Mouse (Mus musculus) midbrain, embryonic 16.5 days (tissue): ENCODE data around the gene Grap. TPM values are rescaled to one million over a fixed set of nuclear protein-coding genes. Genes with fewer than 3 reads are reported as not detected.
A peak's percentile ranks its signal among the peaks of the same experiment; 100 is the strongest.

Experiments
- ATAC-seq: fragments of 200-750 bp; cut with Nextera tagmentation; 2 replicates; pipeline ENCODE4 v1.8.0; 2017; ENCODE audit warnings: moderate TSS enrichment
- H3K27ac ChIP-seq: fragments of 300-500 bp; sonication (generic); 2 replicates; pipeline ENCODE4 v1.5.1; 2014; ENCODE audit warnings: mild to moderate bottlenecking, low read length, mixed read lengths
- H3K27me3 ChIP-seq: fragments of 300-500 bp; sonication (generic); 2 replicates; pipeline ENCODE4 v1.6.1; 2014; ENCODE audit warnings: low read depth, low read length, mixed read lengths; ENCODE audit not compliant: control insufficient read depth, insufficient read depth
- H3K36me3 ChIP-seq: fragments of 300-500 bp; sonication (generic); 2 replicates; pipeline ENCODE4 v1.6.1; 2014; ENCODE audit warnings: mild to moderate bottlenecking, low read length, moderate library complexity, mixed read lengths; ENCODE audit not compliant: control insufficient read depth, insufficient read depth
- H3K4me1 ChIP-seq: fragments of 300-500 bp; sonication (generic); 2 replicates; pipeline ENCODE4 v1.6.1; 2014; ENCODE audit warnings: mild to moderate bottlenecking, low read length, mixed read lengths; ENCODE audit not compliant: control insufficient read depth, insufficient read depth
- H3K4me2 ChIP-seq: fragments of 300-500 bp; sonication (generic); 2 replicates; pipeline ENCODE4 v1.6.1; 2014; ENCODE audit warnings: mild to moderate bottlenecking, low read length, mixed read lengths
- H3K4me3 ChIP-seq: fragments of 300-500 bp; sonication (generic); 2 replicates; pipeline ENCODE4 v1.5.1; 2014; ENCODE audit warnings: low read depth, mild to moderate bottlenecking, low read length, moderate library complexity, mixed read lengths
- H3K9ac ChIP-seq: fragments of 300-500 bp; sonication (generic); 2 replicates; pipeline ENCODE4 v1.6.1; 2014; ENCODE audit warnings: low read depth, low read length, mixed read lengths
- H3K9me3 ChIP-seq: fragments of 300-500 bp; sonication (generic); replicated peaks from 2 replicates; pipeline ENCODE4 v1.6.1; 2014; ENCODE audit warnings: mild to moderate bottlenecking, low read length, mixed read lengths; ENCODE audit not compliant: control insufficient read depth, poor library complexity, severe bottlenecking
- WGBS: fragments of 180-500 bp; shearing (Covaris S2); extraction: QIAGEN DNeasy Blood & Tissue Kit; methylation state at CpG from one replicate; pipeline ENCODE4 v1.1.7; 2014; 5-methylcytosine and 5-hydroxymethylcytosine counted together
- polyA plus RNA-seq: library from polyadenylated mRNA; unstranded; fragments of >200 nt; fragmentation: Nextera tagmentation; extraction: Ambion mirVana; gene quantifications from 2 replicates; pipeline ENCODE4 v1.2.1, GENCODE M21; 2015

Grap gene
- polyA plus RNA-seq, 1 experiment from 2014 or later, result 10.7 TPM

DNA sequence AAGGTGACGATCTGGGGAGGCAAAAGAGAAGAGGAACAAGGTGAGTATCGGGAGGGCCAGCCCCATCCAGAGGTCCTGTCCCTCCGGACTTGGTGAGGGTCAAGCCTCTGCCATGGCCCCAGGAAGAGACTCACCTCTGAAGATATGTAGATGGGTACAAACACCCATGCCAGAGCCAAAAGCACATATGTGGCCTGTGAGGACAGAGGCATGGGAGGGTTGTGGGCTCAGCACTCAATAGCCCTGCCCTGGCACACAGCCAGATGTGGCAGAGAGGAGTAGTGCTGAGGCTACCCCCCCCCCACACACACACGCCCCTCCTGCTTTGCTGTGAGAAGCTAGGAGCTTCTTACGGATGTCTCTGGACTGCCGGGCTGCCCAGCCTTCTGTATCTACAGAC lies 62.1 kb downstream of the Grap start:
- peak; percentile 56; the same call in 1 of the 2 replicates for ATAC-seq
- Histone ChIP-seq H3K36me3 (no peaks in the 10 kb centered on the region), H3K27ac (no peak overlapping the region), H3K27me3 (no peaks in the 10 kb centered on the region), H3K4me2 (no peak overlapping the region), H3K9me3 (no peaks in the 10 kb centered on the region), H3K4me3 (no peak overlapping the region), H3K9ac (no peak overlapping the region), H3K4me1 (no peaks in the 10 kb centered on the region)
- 71% methylated on average over 6 of the region's 6 CpGs for WGBS

DNA sequence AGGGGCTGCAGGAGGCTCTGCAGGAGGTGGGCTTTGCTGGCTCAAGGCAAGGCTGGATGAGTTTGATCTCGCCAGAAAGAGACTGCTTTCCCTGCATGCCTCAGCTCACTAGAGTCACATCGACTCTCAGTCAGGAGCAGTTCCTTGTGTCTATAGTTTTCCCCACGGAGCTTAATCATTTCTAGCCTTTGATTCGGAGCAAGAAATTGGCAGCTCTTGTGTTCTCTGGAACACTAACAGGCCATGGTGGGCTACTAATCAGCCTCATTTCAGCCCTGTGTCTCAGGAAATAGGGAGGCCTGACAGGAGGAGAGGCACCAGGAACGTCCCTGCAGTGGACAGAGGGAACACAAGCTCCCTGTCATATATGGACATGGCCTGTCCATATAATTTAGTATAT lies 64.9 kb downstream of the Grap start:
- Histone ChIP-seq H3K27me3 (no peaks in the 10 kb centered on the region), H3K36me3 (no peaks in the 10 kb centered on the region), H3K4me2 (no peak overlapping the region), H3K27ac (no peak overlapping the region), H3K4me1 (no peaks in the 10 kb centered on the region), H3K4me3 (no peak overlapping the region), H3K9ac (no peak overlapping the region), H3K9me3 (no peaks in the 10 kb centered on the region)
- WGBS, result 59% methylated on average over 5 of the region's 5 CpGs
- no peak for ATAC-seq

DNA sequence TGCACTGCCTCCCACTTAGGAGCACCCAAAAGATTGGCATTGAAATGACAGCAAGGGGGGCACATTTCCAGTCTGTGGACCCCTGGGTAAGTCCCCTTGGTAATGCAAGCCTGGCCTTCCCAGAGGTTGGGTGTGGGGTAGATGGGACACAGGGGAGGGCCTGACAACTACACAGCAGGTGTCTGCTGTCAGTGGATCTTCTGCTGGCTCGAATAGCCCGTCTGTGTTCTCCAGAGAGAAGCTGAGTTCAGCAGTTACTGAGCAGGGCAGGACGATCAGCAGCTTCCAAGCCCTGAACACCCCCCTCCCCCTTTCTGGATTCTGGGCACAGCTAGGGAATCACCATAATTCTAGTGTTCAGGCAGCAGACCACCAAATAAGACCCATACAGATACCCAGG lies 66.3 kb downstream of the Grap start:
- H3K27me3 ChIP-seq, result no peaks in the 10 kb centered on the region
- H3K9ac ChIP-seq, result no peak overlapping the region
- no peak overlapping the region for H3K4me2 ChIP-seq
- WGBS, result 58% methylated on average over 3 of the region's 3 CpGs
- no peak for ATAC-seq
- no peaks in the 10 kb centered on the region for H3K4me1 ChIP-seq
- no peaks in the 10 kb centered on the region for H3K9me3 ChIP-seq
- no peak overlapping the region for H3K4me3 ChIP-seq
- no peak overlapping the region for H3K27ac ChIP-seq
- H3K36me3 ChIP-seq, result no peaks in the 10 kb centered on the region

DNA sequence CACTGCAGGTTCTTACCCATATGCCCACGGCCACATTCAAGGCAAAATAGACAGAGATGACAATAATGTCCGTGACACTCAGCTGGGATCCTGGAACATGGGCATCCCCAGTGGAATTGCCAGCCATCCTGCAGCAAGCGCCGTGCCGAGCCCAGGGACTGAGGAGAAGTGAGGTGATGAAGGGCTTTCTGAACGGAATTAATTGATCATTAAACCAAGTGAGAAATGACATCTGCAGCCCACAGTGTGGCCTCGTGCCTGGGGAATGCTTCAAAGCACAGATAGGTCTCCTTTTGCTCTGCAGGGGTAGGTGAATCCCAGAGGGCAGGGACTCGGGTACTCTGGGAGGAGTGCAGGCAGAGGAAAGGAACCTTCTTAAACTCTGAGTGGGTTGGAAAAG lies 66.8 kb downstream of the Grap start:
- H3K4me3 ChIP-seq, result no peak overlapping the region
- H3K9ac ChIP-seq, result no peak overlapping the region
- no peak overlapping the region for H3K27ac ChIP-seq
- no peaks in the 10 kb centered on the region for H3K27me3 ChIP-seq
- WGBS, result 60% methylated on average over 8 of the region's 8 CpGs
- H3K4me2 ChIP-seq, result no peak overlapping the region
- no peak for ATAC-seq
- no peaks in the 10 kb centered on the region for H3K36me3 ChIP-seq
- H3K9me3 ChIP-seq, result no peaks in the 10 kb centered on the region
- no peaks in the 10 kb centered on the region for H3K4me1 ChIP-seq

DNA sequence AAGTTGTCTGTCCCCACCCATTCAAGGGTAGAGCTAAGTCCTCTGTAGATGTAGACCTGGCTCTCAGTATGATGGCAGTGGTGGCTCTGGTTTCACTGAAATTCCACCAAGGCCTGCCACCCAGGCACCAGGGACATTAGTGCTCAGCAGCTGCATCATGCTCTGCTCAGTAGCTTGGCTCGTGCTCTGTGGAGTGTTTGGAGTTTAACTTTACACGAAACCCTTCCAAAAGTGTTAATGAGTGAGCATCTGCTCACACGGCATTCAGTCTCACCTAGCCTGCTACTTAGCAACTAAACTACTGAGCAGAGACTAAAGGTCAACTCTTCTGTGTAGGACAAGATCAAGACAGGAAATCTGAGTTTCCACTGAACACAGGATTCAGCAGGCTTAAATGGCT lies 67.6 kb downstream of the Grap start, which contains the start of gene Slc5a10:
Slc5a10 (minus strand) TSS at position 191 of the 400 bp plus-strand sequence.
- Histone ChIP-seq H3K9ac (no peak within 1 kb of the TSS), H3K36me3 (no peaks in the 10 kb centered on the region), H3K4me3 (no peak within 1 kb of the TSS), H3K4me2 (no peak within 1 kb of the TSS), H3K4me1 (no peaks in the 10 kb centered on the region), H3K9me3 (no peaks in the 10 kb centered on the region), H3K27ac (no peak within 1 kb of the TSS), H3K27me3 (no peaks in the 10 kb centered on the region)
- no peak for ATAC-seq
- 78% methylated on average over 3 of the region's 3 CpGs for WGBS

DNA sequence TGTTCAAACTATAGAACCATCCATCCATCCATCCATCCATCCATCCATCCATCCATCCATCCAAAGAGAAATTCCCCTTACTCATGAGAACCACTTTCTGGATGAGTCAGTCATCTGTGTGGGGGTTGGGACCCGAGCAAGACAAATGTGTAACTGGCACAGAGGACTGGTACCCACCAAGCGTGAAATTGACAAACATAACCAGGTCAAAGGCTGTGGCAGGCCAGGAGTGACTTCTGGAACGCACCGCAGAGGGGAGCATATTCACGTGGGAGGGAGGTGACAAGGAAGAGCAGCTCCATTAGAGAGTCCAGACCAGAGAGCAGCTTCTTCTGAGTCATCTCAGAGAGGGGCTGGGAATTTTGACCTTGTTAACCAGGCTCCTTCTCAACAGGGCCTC lies 69.0 kb downstream of the Grap start:
- Histone ChIP-seq H3K9me3 (no peaks in the 10 kb centered on the region), H3K9ac (no peak overlapping the region), H3K4me3 (no peak overlapping the region), H3K4me1 (no peaks in the 10 kb centered on the region), H3K4me2 (no peak overlapping the region), H3K27me3 (no peaks in the 10 kb centered on the region), H3K27ac (no peak overlapping the region), H3K36me3 (no peaks in the 10 kb centered on the region)
- WGBS, result 73% methylated on average over 5 of the region's 5 CpGs
- ATAC-seq, result no peak

Other genes with a start within 250 kb of the Grap start
- 39.5 and 43.0 TPM in 2 replicates for gene Rnf112, start 199.1 kb upstream of the Grap start, polyA plus RNA-seq
- gene Mfap4, start 167.8 kb upstream of the Grap start, polyA plus RNA-seq, result 16.2 and 18.0 TPM in 2 replicates
- gene Mapk7, start 158.9 kb upstream of the Grap start, polyA plus RNA-seq, result 63.0 and 66.7 TPM in 2 replicates
- gene B9d1, start 148.1 kb upstream of the Grap start, polyA plus RNA-seq, result 31.5 and 32.8 TPM in 2 replicates
- 78.0 and 82.3 TPM in 2 replicates for gene Epn2, start 73.6 kb upstream of the Grap start, polyA plus RNA-seq
- 0.11 and 0.26 TPM in 2 replicates for gene Fam83g, start 30.8 kb downstream of the Grap start, polyA plus RNA-seq
- gene Slc5a10, start 67.6 kb downstream of the Grap start, polyA plus RNA-seq, result not detected in 2 replicates
- gene Prpsap2, start 108.8 kb downstream of the Grap start, polyA plus RNA-seq, result 55.3 TPM in 2 replicates
- 43.9 and 44.0 TPM in 2 replicates for gene Ulk2, start 201.8 kb downstream of the Grap start, polyA plus RNA-seq